Mouse (Mus musculus): ENCODE measurements around the gene Vmn1r28.
"Not testable (repeated sequence)": the region's sequence is repeated elsewhere in the genome, so short reads cannot be mapped to it uniquely, and the experiment has no call there.

Vmn1r28 gene

GRCm38 (mm10) chr6:58261737-58262136, at the start of gene Vmn1r28:
TSS of gene Vmn1r28 (plus strand) at chr6:58262037.
- DNase-seq (ENCODE audit: low spot score in 2 of 2): no peak

- DNase-seq (ENCODE audit: low spot score in 2 of 2): no peak
These were observed 45.7 kb upstream of the Vmn1r28 start for GRCm38 (mm10) chr6:58216119-58216518.

GRCm38 (mm10) chr6:58218721-58219120, 43.1 kb upstream of the Vmn1r28 start, which contains the start of gene Vmn1r27:
TSS of gene Vmn1r27 (minus strand) at chr6:58218821.
- DNase-seq (ENCODE audit: low spot score in 2 of 2): no peak

GRCm38 (mm10) chr6:58279661-58280060, 17.8 kb downstream of the Vmn1r28 start:
- not testable (repeated sequence) for DNase-seq (ENCODE audit: low spot score in 2 of 2)

- no peak for DNase-seq (ENCODE audit: low spot score in 2 of 2)
These were observed 30.4 kb downstream of the Vmn1r28 start for GRCm38 (mm10) chr6:58292201-58292600.

- DNase-seq (ENCODE audit: low spot score in 2 of 2): not testable (repeated sequence)
These were observed 36.7 kb downstream of the Vmn1r28 start for GRCm38 (mm10) chr6:58298511-58298910.

- no peak for DNase-seq (ENCODE audit: low spot score in 2 of 2)
These were observed 39.4 kb downstream of the Vmn1r28 start, which contains the start of gene Vmn1r29 for GRCm38 (mm10) chr6:58301249-58301648. TSS of gene Vmn1r29 (plus strand) at chr6:58301549.

All from spleen, postnatal 14 days (tissue).